Mouse (Mus musculus): Measurements from ENCODE around the gene Lingo3. TPM values are rescaled to one million over a fixed set of nuclear protein-coding genes. Genes with fewer than 3 reads are reported as not detected.

The Lingo3 gene
- polyA plus RNA-seq (2015; fragmentation: Nextera tagmentation; extraction: Ambion mirVana) = 0.66 and 0.71 TPM in 2 replicates

GRCm38 (mm10) chr10:80843931-80844547, at the start of gene Lingo3:
TSS of gene Lingo3 (minus strand) at chr10:80844039.
- ATAC-seq (ENCODE audit: low FRiP score, low TSS enrichment) = no peak
- peaks cover 11% of the 10 kb centered on the region; the same call in 1 of the 2 replicates for H3K4me1 ChIP-seq (ENCODE audit: insufficient read depth, low read length)
- peaks cover 37% of the 10 kb centered on the region for H3K27me3 ChIP-seq (ENCODE audit: insufficient read depth, low read length)
- no peak within 1 kb of the TSS for H3K27ac ChIP-seq (ENCODE audit: low read length)
- H3K36me3 ChIP-seq (ENCODE audit: insufficient read depth, low read length) = no peaks in the 10 kb centered on the region
- H3K9ac ChIP-seq (replicated peaks; ENCODE audit: low read length) = peak within 1 kb of the TSS; percentile 61
- WGBS = 4% methylated on average over 51 of the region's 51 CpGs
- peak within 1 kb of the TSS; percentile 63 for H3K4me2 ChIP-seq (replicated peaks; ENCODE audit: low read depth, low read length)
- H3K9me3 ChIP-seq (ENCODE audit: low read length) = no peaks in the 10 kb centered on the region
- peak within 1 kb of the TSS; percentile 46 for H3K4me3 ChIP-seq (ENCODE audit: low read length)

- 36% methylated on average over 11 of the region's 11 CpGs for WGBS
- no peaks in the 10 kb centered on the region for H3K4me1 ChIP-seq (ENCODE audit: insufficient read depth, low read length)
- no peak overlapping the region for H3K4me3 ChIP-seq (ENCODE audit: low read length)
- H3K27ac ChIP-seq (ENCODE audit: low read length) = no peak overlapping the region
- H3K36me3 ChIP-seq (ENCODE audit: insufficient read depth, low read length) = no peaks in the 10 kb centered on the region
- H3K9ac ChIP-seq (replicated peaks; ENCODE audit: low read length) = no peak overlapping the region
- H3K4me2 ChIP-seq (replicated peaks; ENCODE audit: low read depth, low read length) = no peak overlapping the region
- peaks cover 11% of the 10 kb centered on the region; the same call in 1 of the 2 replicates for H3K27me3 ChIP-seq (ENCODE audit: insufficient read depth, low read length)
- no peak for ATAC-seq (ENCODE audit: low FRiP score, low TSS enrichment)
- H3K9me3 ChIP-seq (ENCODE audit: low read length) = no peaks in the 10 kb centered on the region
These were observed 43.3 kb upstream of the Lingo3 start for GRCm38 (mm10) chr10:80887181-80887580.

- Histone ChIP-seq H3K27ac (ENCODE audit: low read length) (no peak overlapping the region), H3K9ac (replicated peaks; ENCODE audit: low read length) (no peak overlapping the region), H3K27me3 (ENCODE audit: insufficient read depth, low read length) (no peaks in the 10 kb centered on the region), H3K4me2 (replicated peaks; ENCODE audit: low read depth, low read length) (no peak overlapping the region), H3K36me3 (ENCODE audit: insufficient read depth, low read length) (no peaks in the 10 kb centered on the region), H3K4me1 (ENCODE audit: insufficient read depth, low read length) (no peaks in the 10 kb centered on the region), H3K4me3 (ENCODE audit: low read length) (no peak overlapping the region), H3K9me3 (ENCODE audit: low read length) (no peaks in the 10 kb centered on the region)
- 31% methylated on average over 10 of the region's 10 CpGs for WGBS
- ATAC-seq (ENCODE audit: low FRiP score, low TSS enrichment) = no peak
These were observed 37.5 kb upstream of the Lingo3 start for GRCm38 (mm10) chr10:80881301-80881700.

- WGBS = 74% methylated on average over 2 of the region's 2 CpGs
- H3K4me1 ChIP-seq (ENCODE audit: insufficient read depth, low read length) = no peaks in the 10 kb centered on the region
These were observed 37.1 kb upstream of the Lingo3 start for GRCm38 (mm10) chr10:80880901-80881300.

GRCm38 (mm10) chr10:80880131-80880641, 36.3 kb upstream of the Lingo3 start:
- 9% methylated on average over 5 of the region's 5 CpGs for WGBS
- peak; percentile 28; the same call in 1 of the 2 replicates for ATAC-seq (ENCODE audit: low FRiP score, low TSS enrichment)
- H3K4me1 ChIP-seq (ENCODE audit: insufficient read depth, low read length) = no peaks in the 10 kb centered on the region
- no peaks in the 10 kb centered on the region for H3K27me3 ChIP-seq (ENCODE audit: insufficient read depth, low read length)
- H3K27ac ChIP-seq (ENCODE audit: low read length) = no peak overlapping the region
- no peak overlapping the region for H3K4me2 ChIP-seq (replicated peaks; ENCODE audit: low read depth, low read length)
- H3K4me3 ChIP-seq (ENCODE audit: low read length) = no peak overlapping the region
- H3K36me3 ChIP-seq (ENCODE audit: insufficient read depth, low read length) = no peaks in the 10 kb centered on the region
- H3K9me3 ChIP-seq (ENCODE audit: low read length) = no peaks in the 10 kb centered on the region
- H3K9ac ChIP-seq (replicated peaks; ENCODE audit: low read length) = no peak overlapping the region

More at GRCm38 (mm10) chr10:80880901-80881300, 37.1 kb upstream of the Lingo3 start:
- Histone ChIP-seq H3K27me3 (ENCODE audit: insufficient read depth, low read length) (no peaks in the 10 kb centered on the region), H3K4me2 (replicated peaks; ENCODE audit: low read depth, low read length) (no peak overlapping the region), H3K4me3 (ENCODE audit: low read length) (no peak overlapping the region), H3K27ac (ENCODE audit: low read length) (no peak overlapping the region), H3K9ac (replicated peaks; ENCODE audit: low read length) (no peak overlapping the region), H3K36me3 (ENCODE audit: insufficient read depth, low read length) (no peaks in the 10 kb centered on the region), H3K9me3 (ENCODE audit: low read length) (no peaks in the 10 kb centered on the region)
- no peak for ATAC-seq (ENCODE audit: low FRiP score, low TSS enrichment)

GRCm38 (mm10) chr10:80876594-80876993, 32.8 kb upstream of the Lingo3 start:
- no peaks in the 10 kb centered on the region for H3K36me3 ChIP-seq (ENCODE audit: insufficient read depth, low read length)
- H3K9me3 ChIP-seq (ENCODE audit: low read length) = no peaks in the 10 kb centered on the region
- H3K27ac ChIP-seq (ENCODE audit: low read length) = no peak overlapping the region
- H3K4me3 ChIP-seq (ENCODE audit: low read length) = no peak overlapping the region
- WGBS = 24% methylated on average over 3 of the region's 3 CpGs
- no peak for ATAC-seq (ENCODE audit: low FRiP score, low TSS enrichment)
- H3K4me1 ChIP-seq (ENCODE audit: insufficient read depth, low read length) = no peaks in the 10 kb centered on the region
- H3K9ac ChIP-seq (replicated peaks; ENCODE audit: low read length) = no peak overlapping the region
- H3K4me2 ChIP-seq (replicated peaks; ENCODE audit: low read depth, low read length) = no peak overlapping the region
- no peaks in the 10 kb centered on the region for H3K27me3 ChIP-seq (ENCODE audit: insufficient read depth, low read length)

- WGBS = 23% methylated on average over 5 of the region's 5 CpGs
- Histone ChIP-seq H3K4me1 (ENCODE audit: insufficient read depth, low read length) (no peaks in the 10 kb centered on the region), H3K36me3 (ENCODE audit: insufficient read depth, low read length) (no peaks in the 10 kb centered on the region), H3K4me3 (ENCODE audit: low read length) (no peak overlapping the region), H3K9ac (replicated peaks; ENCODE audit: low read length) (no peak overlapping the region; the same call in 1 of the 2 replicates), H3K27ac (ENCODE audit: low read length) (no peak overlapping the region), H3K4me2 (replicated peaks; ENCODE audit: low read depth, low read length) (no peak overlapping the region), H3K9me3 (ENCODE audit: low read length) (no peaks in the 10 kb centered on the region), H3K27me3 (ENCODE audit: insufficient read depth, low read length) (no peaks in the 10 kb centered on the region)
- no peak; the same call in 1 of the 2 replicates for ATAC-seq (ENCODE audit: low FRiP score, low TSS enrichment)
These were observed 32.2 kb upstream of the Lingo3 start for GRCm38 (mm10) chr10:80876028-80876427.

- H3K4me1 ChIP-seq (ENCODE audit: insufficient read depth, low read length) = no peaks in the 10 kb centered on the region
- no peak overlapping the region for H3K4me2 ChIP-seq (replicated peaks; ENCODE audit: low read depth, low read length)
- no peak overlapping the region for H3K9ac ChIP-seq (replicated peaks; ENCODE audit: low read length)
- WGBS = 76% methylated on average over 9 of the region's 9 CpGs
- no peak overlapping the region for H3K27ac ChIP-seq (ENCODE audit: low read length)
- H3K36me3 ChIP-seq (ENCODE audit: insufficient read depth, low read length) = no peaks in the 10 kb centered on the region
- no peaks in the 10 kb centered on the region for H3K9me3 ChIP-seq (ENCODE audit: low read length)
- ATAC-seq (ENCODE audit: low FRiP score, low TSS enrichment) = no peak
- H3K4me3 ChIP-seq (ENCODE audit: low read length) = no peak overlapping the region
- H3K27me3 ChIP-seq (ENCODE audit: insufficient read depth, low read length) = no peaks in the 10 kb centered on the region
These were observed 30.2 kb upstream of the Lingo3 start for GRCm38 (mm10) chr10:80874035-80874434.

GRCm38 (mm10) chr10:80871581-80871980, 27.7 kb upstream of the Lingo3 start, which contains the start of gene Tmprss9:
TSS of gene Tmprss9 (plus strand) at chr10:80871848.
- H3K9ac ChIP-seq (replicated peaks; ENCODE audit: low read length) = no peak within 1 kb of the TSS
- no peaks in the 10 kb centered on the region for H3K4me1 ChIP-seq (ENCODE audit: insufficient read depth, low read length)
- H3K9me3 ChIP-seq (ENCODE audit: low read length) = no peaks in the 10 kb centered on the region
- no peak within 1 kb of the TSS for H3K4me2 ChIP-seq (replicated peaks; ENCODE audit: low read depth, low read length)
- 30% methylated on average over 9 of the region's 9 CpGs for WGBS
- H3K27me3 ChIP-seq (ENCODE audit: insufficient read depth, low read length) = no peaks in the 10 kb centered on the region
- H3K36me3 ChIP-seq (ENCODE audit: insufficient read depth, low read length) = peaks cover 14% of the 10 kb centered on the region
- no peak within 1 kb of the TSS for H3K4me3 ChIP-seq (ENCODE audit: low read length)
- ATAC-seq (ENCODE audit: low FRiP score, low TSS enrichment) = no peak
- no peak within 1 kb of the TSS for H3K27ac ChIP-seq (ENCODE audit: low read length)

- H3K9me3 ChIP-seq (ENCODE audit: low read length) = no peaks in the 10 kb centered on the region
- H3K36me3 ChIP-seq (ENCODE audit: insufficient read depth, low read length) = peaks cover 15% of the 10 kb centered on the region
- H3K4me2 ChIP-seq (replicated peaks; ENCODE audit: low read depth, low read length) = no peak overlapping the region
- H3K27me3 ChIP-seq (ENCODE audit: insufficient read depth, low read length) = no peaks in the 10 kb centered on the region
- H3K9ac ChIP-seq (replicated peaks; ENCODE audit: low read length) = no peak overlapping the region
- 71% methylated on average over 2 of the region's 6 CpGs for WGBS
- H3K4me3 ChIP-seq (ENCODE audit: low read length) = no peak overlapping the region
- H3K27ac ChIP-seq (ENCODE audit: low read length) = no peak overlapping the region
- ATAC-seq (ENCODE audit: low FRiP score, low TSS enrichment) = no peak
- H3K4me1 ChIP-seq (ENCODE audit: insufficient read depth, low read length) = no peaks in the 10 kb centered on the region
These were observed 27.2 kb upstream of the Lingo3 start for GRCm38 (mm10) chr10:80870993-80871392.
